Mouse (Mus musculus): Measurements from ENCODE around the gene Zfp428.

- TF ChIP-seq POLR2A (IDR thresholded peaks at IDR 0.05; ENCODE audit: insufficient read depth, low read length) (no peak), CTCF (IDR thresholded peaks at IDR 0.05; ENCODE audit: low read depth, low read length) (no peak)
Observed at GRCm38 (mm10) chr7:24499856-24500577, 6.8 kb upstream of the Zfp428 start.

All from ES-Bruce4 (cell line).